Mouse (Mus musculus): ENCODE data around the gene Olfr667.
"Not testable (repeated sequence)": the region's sequence is repeated elsewhere in the genome, so short reads cannot be mapped to it uniquely, and the experiment has no call there.

Gene Olfr667

DNA sequence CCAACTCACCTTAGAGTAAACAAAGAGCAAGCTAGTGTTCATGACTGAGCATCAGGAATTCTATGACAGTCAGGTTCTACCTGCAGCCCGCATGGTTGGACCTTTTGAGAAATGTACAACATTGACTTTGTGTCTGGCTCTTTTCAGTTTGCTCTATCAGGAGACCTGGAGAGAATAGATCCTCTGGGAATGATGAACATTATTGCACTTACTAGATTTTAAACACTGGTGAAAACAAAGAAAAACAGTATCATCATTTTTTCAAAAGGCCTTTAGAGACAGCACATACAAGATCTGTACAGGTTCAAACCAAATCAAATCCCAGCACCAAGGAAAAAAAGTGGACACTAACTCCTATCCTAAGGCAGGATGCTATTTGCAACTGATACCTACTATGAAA, at the start of gene Olfr667:
Gene Olfr667, minus strand, starts transcription at position 101 of the 400 bp plus-strand sequence.
- no peak for DNase-seq (ENCODE audit: low read depth)

DNA sequence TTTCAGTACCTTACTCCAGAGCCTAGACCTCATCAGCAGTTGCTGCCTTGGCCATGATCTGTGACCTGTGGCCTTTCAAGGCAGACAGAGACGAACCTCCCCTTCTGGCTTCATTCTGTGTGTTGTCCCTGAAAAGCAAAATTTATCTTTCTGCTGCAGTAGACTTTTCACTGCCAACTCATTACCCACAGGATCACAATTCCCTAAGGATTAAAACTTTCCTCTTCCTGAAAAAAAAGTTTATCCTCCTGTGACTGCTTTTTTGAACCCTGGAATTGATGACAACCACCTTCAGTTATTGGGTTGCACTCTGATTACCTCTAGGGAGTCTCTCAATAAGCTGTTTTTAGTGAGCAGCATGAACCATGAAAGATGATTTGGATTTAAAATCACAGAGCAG, 41.2 kb upstream of the Olfr667 start, which contains the start of gene Olfr670:
Gene Olfr670, minus strand, starts transcription at position 101 of the 400 bp plus-strand sequence.
- DNase-seq (ENCODE audit: low read depth): no peak

DNA sequence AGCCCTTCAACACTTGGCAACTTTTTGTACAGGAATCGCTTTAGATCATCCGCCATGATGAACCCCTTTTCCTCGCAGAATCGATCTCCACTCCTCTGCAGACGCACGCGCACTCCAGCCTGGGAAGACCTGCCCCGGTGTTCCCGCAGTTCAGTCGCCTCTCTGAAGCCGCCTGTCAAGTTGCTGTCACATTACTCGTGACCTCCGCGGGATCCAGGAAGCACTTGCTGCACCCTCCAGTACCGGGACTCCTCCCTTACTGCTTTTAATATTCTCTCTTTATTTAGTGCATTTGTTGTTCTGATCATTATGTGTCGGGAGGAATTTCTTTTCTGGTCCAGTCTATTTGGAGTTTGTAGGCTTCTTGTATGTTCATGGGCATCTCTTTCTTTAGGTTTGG, 29.0 kb upstream of the Olfr667 start:
- not testable (repeated sequence) for DNase-seq (ENCODE audit: low read depth)

DNA sequence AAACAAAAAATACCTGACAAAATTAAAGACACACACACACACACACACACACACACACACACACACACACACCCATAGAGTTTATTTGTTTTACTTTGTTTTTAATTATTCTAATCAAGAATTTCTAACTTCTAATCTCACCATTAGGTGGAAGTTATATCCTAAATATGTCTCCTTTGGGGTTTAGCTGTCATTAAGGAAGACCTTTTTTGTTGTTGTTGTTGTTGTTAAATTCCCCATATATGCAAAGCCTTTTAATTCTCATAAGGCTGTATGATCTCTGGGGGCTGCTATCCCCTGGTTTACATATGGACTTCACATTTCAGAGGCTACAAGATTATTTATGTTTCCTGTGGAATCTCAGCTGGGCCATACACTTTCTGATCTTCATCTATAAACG, 12.7 kb upstream of the Olfr667 start, which contains the start of gene Olfr669:
Gene Olfr669, plus strand, starts transcription at position 301 of the 400 bp plus-strand sequence.
- no peak for DNase-seq (ENCODE audit: low read depth)

DNA sequence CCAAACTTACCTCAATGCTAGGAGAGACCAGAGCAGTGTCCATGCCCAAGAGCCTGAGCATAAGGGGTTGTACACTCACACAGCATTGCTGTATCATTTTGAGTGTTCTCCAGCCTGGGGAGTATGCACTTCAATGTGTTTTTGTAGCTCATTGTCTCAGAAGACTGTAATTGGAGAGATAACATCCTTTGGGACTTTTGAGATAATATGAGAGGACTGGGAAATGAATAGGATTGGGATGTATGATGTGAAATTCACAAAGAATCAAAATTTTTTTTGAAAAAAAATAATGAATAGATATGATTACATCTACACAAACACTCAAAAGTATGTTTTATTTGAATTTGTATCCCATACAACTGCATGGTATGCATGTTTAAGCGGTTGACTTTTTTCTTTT, 6.7 kb upstream of the Olfr667 start, which contains the start of gene Olfr668:
Gene Olfr668, minus strand, starts transcription at position 101 of the 400 bp plus-strand sequence.
- no peak for DNase-seq (ENCODE audit: low read depth)

DNA sequence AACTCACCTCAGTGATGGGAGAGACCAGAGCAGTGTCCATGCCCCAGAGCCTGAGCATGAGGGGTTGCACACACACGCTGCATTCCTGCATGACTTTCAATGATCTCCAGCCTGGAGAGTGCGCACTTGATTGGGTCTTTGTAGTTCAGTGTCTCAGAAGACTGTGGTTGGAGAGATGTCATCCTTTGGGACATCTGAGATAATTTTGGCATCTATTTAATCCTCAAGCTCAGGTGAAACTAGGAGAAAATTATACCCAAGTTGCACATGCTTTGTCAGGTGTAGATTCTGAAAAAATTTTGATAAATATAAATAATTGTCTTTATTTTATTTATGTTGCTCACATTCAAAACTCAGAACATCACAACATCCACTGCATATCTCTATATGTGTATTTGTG, 25.4 kb downstream of the Olfr667 start, which contains the start of gene Olfr666:
Gene Olfr666, minus strand, starts transcription at position 101 of the 400 bp plus-strand sequence.
- DNase-seq (ENCODE audit: low read depth): no peak

DNA sequence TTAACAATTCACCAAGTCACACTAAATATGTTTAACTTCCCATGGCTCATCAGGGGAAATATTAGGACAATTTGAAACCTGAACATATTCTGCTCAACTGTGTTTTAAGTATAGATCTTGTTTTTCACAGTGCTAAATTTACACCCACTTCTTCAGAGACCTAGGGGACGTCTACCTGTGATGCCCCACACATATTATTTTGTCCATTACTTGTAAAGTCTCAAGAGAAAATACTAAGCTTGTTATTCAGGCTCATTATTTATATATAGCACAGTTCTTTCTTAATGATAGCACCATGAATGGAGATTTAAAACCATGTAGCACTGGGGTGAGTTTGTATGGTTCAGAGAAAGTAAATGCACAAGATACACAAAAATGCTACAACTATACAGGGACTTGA, 43.6 kb downstream of the Olfr667 start, which contains the start of gene Olfr665:
Gene Olfr665, plus strand, starts transcription at position 301 of the 400 bp plus-strand sequence.
- DNase-seq (ENCODE audit: low read depth): no peak

All from 416B (cell line).